Mouse (Mus musculus) forebrain, embryonic 15.5 days (tissue): ENCODE measurements around the gene Fam78b. TPM values are rescaled to one million over a fixed set of nuclear protein-coding genes. Genes with fewer than 3 reads are reported as not detected.

Experiments
- ATAC-seq: fragments of 200-750 bp; cut with Nextera tagmentation; replicated peaks from 2 replicates; pipeline ENCODE4 v1.8.0; 2017; ENCODE audit warnings: mild to moderate bottlenecking, moderate TSS enrichment, moderate library complexity
- H3K27ac ChIP-seq: fragments of 300-500 bp; sonication (generic); replicated peaks from 2 replicates; pipeline ENCODE4 v1.5.1; 2015; ENCODE audit warnings: mild to moderate bottlenecking, inconsistent platforms
- H3K27me3 ChIP-seq: fragments of 300-500 bp; sonication (generic); 2 replicates; pipeline ENCODE4 v1.6.1; 2015; ENCODE audit warnings: inconsistent platforms
- H3K36me3 ChIP-seq: fragments of 300-500 bp; sonication (generic); 2 replicates; pipeline ENCODE4 v1.6.1; 2015; ENCODE audit warnings: mild to moderate bottlenecking, inconsistent platforms
- H3K4me1 ChIP-seq: fragments of 300-500 bp; sonication (generic); 2 replicates; pipeline ENCODE4 v1.6.1; 2015; ENCODE audit warnings: inconsistent platforms
- H3K4me2 ChIP-seq: fragments of 300-500 bp; sonication (generic); replicated peaks from 2 replicates; pipeline ENCODE4 v1.6.1; 2015; ENCODE audit warnings: mild to moderate bottlenecking, inconsistent platforms
- H3K4me3 ChIP-seq: fragments of 300-500 bp; sonication (generic); 2 replicates; pipeline ENCODE4 v1.5.1; 2015; ENCODE audit warnings: mild to moderate bottlenecking, inconsistent platforms
- H3K9ac ChIP-seq: fragments of 300-500 bp; sonication (generic); replicated peaks from 2 replicates; pipeline ENCODE4 v1.6.1; 2015; ENCODE audit warnings: mild to moderate bottlenecking, inconsistent platforms
- H3K9me3 ChIP-seq: fragments of 300-500 bp; sonication (generic); 2 replicates; pipeline ENCODE4 v1.6.1; 2016; ENCODE audit warnings: inconsistent platforms
- WGBS: fragments of 180-500 bp; shearing (Covaris S2); methylation state at CpG from one replicate; pipeline ENCODE4 v1.1.7; 2015; ENCODE audit warnings: mixed read lengths; 5-methylcytosine and 5-hydroxymethylcytosine counted together
- polyA plus RNA-seq: library from polyadenylated mRNA; unstranded; fragments of >200 nt; fragmentation: Nextera tagmentation; extraction: Ambion mirVana; gene quantifications from 2 replicates; pipeline ENCODE4 v1.2.1, GENCODE M21; 2015

Fam78b gene
- polyA plus RNA-seq, 1 experiment from 2014 or later: 7.6 TPM

GRCm38 (mm10) chr1:167135748-167136147 is 134.5 kb downstream of the Fam78b start:
- Histone ChIP-seq H3K36me3 (no peaks in the 10 kb centered on the region), H3K27me3 (no peaks in the 10 kb centered on the region), H3K4me3 (no peak overlapping the region), H3K4me1 (no peaks in the 10 kb centered on the region), H3K9ac (no peak overlapping the region), H3K27ac (no peak overlapping the region), H3K9me3 (peaks cover 4% of the 10 kb centered on the region; the same call in 1 of the 2 replicates), H3K4me2 (no peak overlapping the region)
- no peak for ATAC-seq
- WGBS: 82% methylated on average over 5 of the region's 5 CpGs
